Mouse (Mus musculus): ENCODE measurements around the gene Hoxc8. TPM values are rescaled to one million over a fixed set of nuclear protein-coding genes. Genes with fewer than 3 reads are reported as not detected.

The Hoxc8 gene
- polyA plus RNA-seq, 1 experiment from 2014 or later: 1.9 TPM

GRCm38 (mm10) chr15:102969296-102969695, 21.1 kb upstream of the Hoxc8 start:
- no peaks in the 10 kb centered on the region for H3K36me3 ChIP-seq (ENCODE audit: control insufficient read depth, insufficient read depth, low read length)
- no peak for ATAC-seq (replicated peaks; ENCODE audit: low FRiP score)
- DNase-seq (ENCODE audit: low spot score): no peak
- no peak overlapping the region for H3K27ac ChIP-seq (ENCODE audit: low read depth, low read length)
- no peak overlapping the region for H3K4me2 ChIP-seq
- no peak overlapping the region for H3K9ac ChIP-seq (ENCODE audit: low read depth, low read length)
- no peaks in the 10 kb centered on the region for H3K9me3 ChIP-seq (ENCODE audit: control insufficient read depth, low read length)
- H3K4me3 ChIP-seq (ENCODE audit: low read depth, low read length): no peak overlapping the region
- H3K4me1 ChIP-seq (replicated peaks; ENCODE audit: control insufficient read depth, insufficient read depth, low read length): peaks cover 3% of the 10 kb centered on the region; the same call in 1 of the 2 replicates
- WGBS: 32% methylated on average over 1 of the region's 1 CpGs
- peaks cover 99% of the 10 kb centered on the region for H3K27me3 ChIP-seq (replicated peaks; ENCODE audit: control insufficient read depth, insufficient read depth, low read length)

GRCm38 (mm10) chr15:102970740-102971139, 19.7 kb upstream of the Hoxc8 start:
- 3% methylated on average over 12 of the region's 12 CpGs for WGBS
- no peak overlapping the region for H3K4me3 ChIP-seq (ENCODE audit: low read depth, low read length)
- DNase-seq (ENCODE audit: low spot score): no peak

GRCm38 (mm10) chr15:102972254-102972653, 18.2 kb upstream of the Hoxc8 start:
- WGBS: 3% methylated on average over 21 of the region's 21 CpGs
- DNase-seq (ENCODE audit: low spot score) (no peak), ATAC-seq (replicated peaks; ENCODE audit: low FRiP score) (no peak)
- Histone ChIP-seq H3K4me3 (ENCODE audit: low read depth, low read length) (no peak overlapping the region), H3K36me3 (ENCODE audit: control insufficient read depth, insufficient read depth, low read length) (no peaks in the 10 kb centered on the region), H3K9me3 (ENCODE audit: control insufficient read depth, low read length) (no peaks in the 10 kb centered on the region), H3K4me2 (no peak overlapping the region), H3K27ac (ENCODE audit: low read depth, low read length) (no peak overlapping the region), H3K27me3 (replicated peaks; ENCODE audit: control insufficient read depth, insufficient read depth, low read length) (peaks cover 99% of the 10 kb centered on the region), H3K4me1 (replicated peaks; ENCODE audit: control insufficient read depth, insufficient read depth, low read length) (no peaks in the 10 kb centered on the region), H3K9ac (ENCODE audit: low read depth, low read length) (no peak overlapping the region)

More at GRCm38 (mm10) chr15:102970740-102971139, 19.7 kb upstream of the Hoxc8 start:
- no peak for ATAC-seq (replicated peaks; ENCODE audit: low FRiP score)
- Histone ChIP-seq H3K36me3 (ENCODE audit: control insufficient read depth, insufficient read depth, low read length) (no peaks in the 10 kb centered on the region), H3K4me2 (no peak overlapping the region), H3K9ac (ENCODE audit: low read depth, low read length) (no peak overlapping the region), H3K27ac (ENCODE audit: low read depth, low read length) (no peak overlapping the region), H3K4me1 (replicated peaks; ENCODE audit: control insufficient read depth, insufficient read depth, low read length) (peaks cover 3% of the 10 kb centered on the region; the same call in 1 of the 2 replicates), H3K9me3 (ENCODE audit: control insufficient read depth, low read length) (no peaks in the 10 kb centered on the region), H3K27me3 (replicated peaks; ENCODE audit: control insufficient read depth, insufficient read depth, low read length) (peaks cover 99% of the 10 kb centered on the region)

GRCm38 (mm10) chr15:102972753-102973152, 17.7 kb upstream of the Hoxc8 start:
- Histone ChIP-seq H3K4me2 (no peak overlapping the region), H3K4me1 (replicated peaks; ENCODE audit: control insufficient read depth, insufficient read depth, low read length) (no peaks in the 10 kb centered on the region), H3K27ac (ENCODE audit: low read depth, low read length) (no peak overlapping the region), H3K4me3 (ENCODE audit: low read depth, low read length) (no peak overlapping the region), H3K9me3 (ENCODE audit: control insufficient read depth, low read length) (no peaks in the 10 kb centered on the region), H3K27me3 (replicated peaks; ENCODE audit: control insufficient read depth, insufficient read depth, low read length) (peaks cover 99% of the 10 kb centered on the region), H3K36me3 (ENCODE audit: control insufficient read depth, insufficient read depth, low read length) (no peaks in the 10 kb centered on the region), H3K9ac (ENCODE audit: low read depth, low read length) (no peak overlapping the region)
- DNase-seq (ENCODE audit: low spot score): peak; percentile 38
- WGBS: 3% methylated on average over 6 of the region's 6 CpGs
- no peak for ATAC-seq (replicated peaks; ENCODE audit: low FRiP score)

GRCm38 (mm10) chr15:102975034-102975433, 15.4 kb upstream of the Hoxc8 start:
- WGBS: 6% methylated on average over 7 of the region's 7 CpGs
- H3K4me1 ChIP-seq (replicated peaks; ENCODE audit: control insufficient read depth, insufficient read depth, low read length): no peaks in the 10 kb centered on the region
- no peak overlapping the region for H3K27ac ChIP-seq (ENCODE audit: low read depth, low read length)
- no peaks in the 10 kb centered on the region for H3K9me3 ChIP-seq (ENCODE audit: control insufficient read depth, low read length)
- H3K27me3 ChIP-seq (replicated peaks; ENCODE audit: control insufficient read depth, insufficient read depth, low read length): peaks cover 100% of the 10 kb centered on the region
- no peak overlapping the region for H3K4me2 ChIP-seq
- H3K9ac ChIP-seq (ENCODE audit: low read depth, low read length): no peak overlapping the region
- no peak overlapping the region for H3K4me3 ChIP-seq (ENCODE audit: low read depth, low read length)
- ATAC-seq (replicated peaks; ENCODE audit: low FRiP score) (no peak), DNase-seq (ENCODE audit: low spot score) (no peak)
- H3K36me3 ChIP-seq (ENCODE audit: control insufficient read depth, insufficient read depth, low read length): no peaks in the 10 kb centered on the region

GRCm38 (mm10) chr15:102975688-102976111, 14.7 kb upstream of the Hoxc8 start:
- Histone ChIP-seq H3K9me3 (ENCODE audit: control insufficient read depth, low read length) (no peaks in the 10 kb centered on the region), H3K4me3 (ENCODE audit: low read depth, low read length) (no peak overlapping the region), H3K27me3 (replicated peaks; ENCODE audit: control insufficient read depth, insufficient read depth, low read length) (peaks cover 100% of the 10 kb centered on the region), H3K9ac (ENCODE audit: low read depth, low read length) (no peak overlapping the region), H3K27ac (ENCODE audit: low read depth, low read length) (no peak overlapping the region), H3K4me1 (replicated peaks; ENCODE audit: control insufficient read depth, insufficient read depth, low read length) (no peaks in the 10 kb centered on the region), H3K4me2 (no peak overlapping the region), H3K36me3 (ENCODE audit: control insufficient read depth, insufficient read depth, low read length) (no peaks in the 10 kb centered on the region)
- 3% methylated on average over 21 of the region's 21 CpGs for WGBS
- DNase-seq (ENCODE audit: low spot score) (peak; percentile 42), ATAC-seq (replicated peaks; ENCODE audit: low FRiP score) (no peak)

GRCm38 (mm10) chr15:102976171-102976570, 14.2 kb upstream of the Hoxc8 start, which contains the start of gene Hoxc9:
Gene Hoxc9, plus strand, starts transcription at chr15:102976439.
- 4% methylated on average over 17 of the region's 20 CpGs for WGBS
- Histone ChIP-seq H3K9ac (ENCODE audit: low read depth, low read length) (no peak within 1 kb of the TSS), H3K4me1 (replicated peaks; ENCODE audit: control insufficient read depth, insufficient read depth, low read length) (no peaks in the 10 kb centered on the region), H3K27ac (ENCODE audit: low read depth, low read length) (no peak within 1 kb of the TSS), H3K36me3 (ENCODE audit: control insufficient read depth, insufficient read depth, low read length) (no peaks in the 10 kb centered on the region), H3K27me3 (replicated peaks; ENCODE audit: control insufficient read depth, insufficient read depth, low read length) (peaks cover 100% of the 10 kb centered on the region), H3K9me3 (ENCODE audit: control insufficient read depth, low read length) (no peaks in the 10 kb centered on the region), H3K4me3 (ENCODE audit: low read depth, low read length) (0 out of 2 replicates have a peak within 1 kb of the TSS, but pooled peaks have one; percentile 1), H3K4me2 (peak within 1 kb of the TSS; percentile 13; the same call in 1 of the 2 replicates)
- no peak for DNase-seq (ENCODE audit: low spot score)
- no peak for ATAC-seq (replicated peaks; ENCODE audit: low FRiP score)

GRCm38 (mm10) chr15:102976631-102977422, 13.6 kb upstream of the Hoxc8 start:
- ATAC-seq (replicated peaks; ENCODE audit: low FRiP score): no peak
- 0 out of 2 replicates have a peak overlapping the region, but pooled peaks have one; percentile 1 for H3K4me3 ChIP-seq (ENCODE audit: low read depth, low read length)
- peak overlapping the region; percentile 13; the same call in 1 of the 2 replicates for H3K4me2 ChIP-seq
- peaks cover 100% of the 10 kb centered on the region for H3K27me3 ChIP-seq (replicated peaks; ENCODE audit: control insufficient read depth, insufficient read depth, low read length)
- peaks cover 3% of the 10 kb centered on the region for H3K4me1 ChIP-seq (replicated peaks; ENCODE audit: control insufficient read depth, insufficient read depth, low read length)
- peak; percentile 38 for DNase-seq (ENCODE audit: low spot score)
- WGBS: 2% methylated on average over 37 of the region's 37 CpGs
- no peak overlapping the region for H3K27ac ChIP-seq (ENCODE audit: low read depth, low read length)
- H3K36me3 ChIP-seq (ENCODE audit: control insufficient read depth, insufficient read depth, low read length): no peaks in the 10 kb centered on the region
- H3K9ac ChIP-seq (ENCODE audit: low read depth, low read length): no peak overlapping the region
- no peaks in the 10 kb centered on the region for H3K9me3 ChIP-seq (ENCODE audit: control insufficient read depth, low read length)
